Mouse (Mus musculus) mouse trophoblast stem cell (cell line): Measurements from ENCODE around the gene Pml.

Source experiments
- in situ Hi-C, 2 experiments: fragments of 300-500 bp; cut with MseI, MboI; formaldehyde crosslinking; loops; 2 replicates in 1 of 2; 3 replicates in 1 of 2; pipeline ENCODE4 v1.15.1; 2025

The Pml gene

GRCm38 (mm10) chr9:58168880-58169279 is 80.7 kb downstream of the Pml start:
- in situ Hi-C loops, result no loop called here
